Comparison of ENCODE assay signal across 42 mouse cellular contexts in the genomic region with DNA sequence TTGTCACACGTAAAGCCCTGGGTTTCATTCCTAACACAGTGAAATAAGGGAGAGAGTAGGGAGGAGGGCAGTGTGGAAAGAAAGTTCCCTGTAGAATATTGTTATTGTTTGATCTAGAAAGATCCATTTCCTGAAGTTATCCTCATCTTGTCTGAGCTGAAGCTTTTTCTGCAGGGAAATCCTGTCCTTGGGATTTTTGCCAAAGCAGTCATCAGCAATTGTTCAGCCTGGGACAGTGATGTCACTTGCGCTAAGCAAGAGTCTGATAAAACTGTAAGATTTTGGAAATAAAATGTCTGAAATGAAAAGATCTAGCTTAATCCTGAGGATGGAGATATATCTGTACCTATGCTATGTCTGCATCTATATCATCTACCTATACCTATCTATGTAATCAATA. TPM values are rescaled to one million over a fixed set of nuclear protein-coding genes. Genes with fewer than 3 reads are reported as not detected.
"Had no signal": no experiment of that assay in that cellular context is flagged by ENCODE, and none has a peak within 500 bp of the region (broad histone marks: within the 10 kb centered on the region; RNA-seq: fewer than 3 reads in every experiment).

No protein-coding gene starts in this region.

- H3K27me3 ChIP-seq: limb, embryonic 12.5 days; limb, embryonic 13.5 days; limb, embryonic 15.5 days; liver, embryonic 12.5 days; liver, embryonic 13.5 days; liver, embryonic 15.5 days; lung, embryonic 15.5 days; midbrain, embryonic 12.5 days; midbrain, embryonic 13.5 days; midbrain, embryonic 15.5 days; neural tube, embryonic 12.5 days; neural tube, embryonic 13.5 days had no signal

- H3K4me2 ChIP-seq: limb, embryonic 12.5 days; limb, embryonic 13.5 days; limb, embryonic 15.5 days; liver, embryonic 11.5 days; liver, embryonic 12.5 days; liver, embryonic 13.5 days; liver, embryonic 15.5 days; lung, embryonic 14.5 days; lung, embryonic 15.5 days; midbrain, embryonic 11.5 days; midbrain, embryonic 12.5 days; midbrain, embryonic 13.5 days; midbrain, embryonic 15.5 days; neural tube, embryonic 12.5 days; neural tube, embryonic 13.5 days had no signal

- ATAC-seq: liver, embryonic 12.5 days; liver, postnatal 0 days; lung, postnatal 0 days; midbrain, embryonic 13.5 days; midbrain, embryonic 15.5 days; midbrain, embryonic 16.5 days had no signal

- H3K4me1 ChIP-seq: limb, embryonic 10.5 days; limb, embryonic 12.5 days; limb, embryonic 13.5 days; limb, embryonic 15.5 days; liver, embryonic 12.5 days; liver, embryonic 13.5 days; liver, embryonic 15.5 days; lung, embryonic 15.5 days; midbrain, embryonic 10.5 days; midbrain, embryonic 12.5 days; midbrain, embryonic 13.5 days; midbrain, embryonic 15.5 days; neural tube, embryonic 12.5 days; neural tube, embryonic 13.5 days had no signal

- H3K4me3 ChIP-seq: limb, embryonic 10.5 days; limb, embryonic 12.5 days; limb, embryonic 13.5 days; limb, embryonic 15.5 days; liver, embryonic 12.5 days; liver, embryonic 13.5 days; liver, embryonic 15.5 days; lung, embryonic 15.5 days; megakaryocyte, embryonic 14.5 days; midbrain, embryonic 10.5 days; midbrain, embryonic 12.5 days; midbrain, embryonic 13.5 days; midbrain, embryonic 15.5 days; myocyte; neural tube, embryonic 12.5 days; neural tube, embryonic 13.5 days had no signal

- H3K27ac ChIP-seq: limb, embryonic 10.5 days; limb, embryonic 12.5 days; limb, embryonic 13.5 days; limb, embryonic 15.5 days; liver, embryonic 12.5 days; liver, embryonic 13.5 days; liver, embryonic 14.5 days; liver, embryonic 15.5 days; lung, embryonic 15.5 days; macrophage; midbrain, embryonic 10.5 days; midbrain, embryonic 12.5 days; midbrain, embryonic 13.5 days; midbrain, embryonic 15.5 days; neural tube, embryonic 12.5 days; neural tube, embryonic 13.5 days had no signal

- H3K9me3 ChIP-seq: limb, embryonic 10.5 days; limb, embryonic 12.5 days; limb, embryonic 13.5 days; limb, embryonic 15.5 days; liver, embryonic 12.5 days; liver, embryonic 13.5 days; liver, embryonic 15.5 days; lung, embryonic 15.5 days; midbrain, embryonic 10.5 days; midbrain, embryonic 12.5 days; midbrain, embryonic 13.5 days; midbrain, embryonic 15.5 days; neural tube, embryonic 12.5 days; neural tube, embryonic 13.5 days had no signal

- DNase-seq: left cerebral cortex, postnatal 4 days; liver; liver, embryonic 13.5 days; liver, postnatal 0 days; lung, adult 18-20 months; lung, adult 2 months; lung, embryonic 14.5 days; lung, postnatal 10 days; lung, postnatal 14 days; lung, postnatal 36 days; lung, postnatal 4 days; midbrain, embryonic 14.5 days had no signal

- H3K36me3 ChIP-seq: limb, embryonic 10.5 days; limb, embryonic 12.5 days; limb, embryonic 13.5 days; limb, embryonic 15.5 days; liver, embryonic 12.5 days; liver, embryonic 13.5 days; liver, embryonic 15.5 days; lung, embryonic 15.5 days; midbrain, embryonic 10.5 days; midbrain, embryonic 12.5 days; midbrain, embryonic 13.5 days; midbrain, embryonic 15.5 days; neural tube, embryonic 12.5 days; neural tube, embryonic 13.5 days had no signal

- H3K9ac ChIP-seq: limb, embryonic 12.5 days; limb, embryonic 13.5 days; limb, embryonic 15.5 days; liver, embryonic 12.5 days; liver, embryonic 13.5 days; liver, embryonic 14.5 days; liver, embryonic 15.5 days; liver, postnatal 0 days; lung, embryonic 14.5 days; lung, embryonic 15.5 days; midbrain, embryonic 12.5 days; midbrain, embryonic 13.5 days; midbrain, embryonic 15.5 days; neural tube, embryonic 12.5 days; neural tube, embryonic 13.5 days had no signal

RNA-seq across cellular contexts. Expression of gene Tgm6, which starts 41.8 kb away (rescaled TPM):
- total RNA-seq: liver, adult 2 months; megakaryocyte progenitor cell, adult 5-6 weeks; megakaryocyte, adult 5-6 weeks; megakaryocyte-erythroid progenitor cell, adult 5-6 weeks; monocyte, adult 5-6 weeks had no signal
- polyA plus RNA-seq: limb, embryonic 10.5 days; limb, embryonic 11.5 days; limb, embryonic 12.5 days; limb, embryonic 13.5 days; liver, adult 2 months; liver, embryonic 11.5 days; liver, embryonic 12.5 days; liver, embryonic 13.5 days; liver, embryonic 14.5 days; liver, embryonic 15.5 days; liver, embryonic 16.5 days; liver, postnatal 0 days; lung, adult 2 months; lung, embryonic 14.5 days; lung, embryonic 15.5 days; lung, embryonic 16.5 days; lung, postnatal 0 days; macrophage; midbrain, embryonic 10.5 days; midbrain, embryonic 11.5 days; midbrain, embryonic 12.5 days; myocyte; neural tube, embryonic 11.5 days; neural tube, embryonic 12.5 days; neural tube, embryonic 13.5 days had no signal

RNA-seq across cellular contexts. Expression of gene Tgm3, which starts 58.2 kb away (rescaled TPM):
- total RNA-seq: liver, adult 2 months; megakaryocyte-erythroid progenitor cell, adult 5-6 weeks had no signal
- polyA plus RNA-seq: limb, embryonic 12.5 days; liver, embryonic 11.5 days; liver, embryonic 12.5 days; liver, embryonic 13.5 days; liver, embryonic 15.5 days; liver, embryonic 16.5 days; liver, postnatal 0 days; lung, embryonic 15.5 days; lung, embryonic 16.5 days; lung, postnatal 0 days; macrophage; midbrain, embryonic 10.5 days; midbrain, embryonic 11.5 days; midbrain, embryonic 13.5 days; midbrain, embryonic 14.5 days; midbrain, embryonic 16.5 days; myocyte; neural tube, embryonic 11.5 days; neural tube, embryonic 12.5 days had no signal
